Mouse (Mus musculus) WW6 (cell line): ENCODE data around the gene Tmem59.

Source experiments
- DNase-seq: peaks from one replicate; pipeline ENCODE4 v3.0.0-alpha.2; 2013; ENCODE audit warnings: low read depth, low spot score

Tmem59 gene

DNA sequence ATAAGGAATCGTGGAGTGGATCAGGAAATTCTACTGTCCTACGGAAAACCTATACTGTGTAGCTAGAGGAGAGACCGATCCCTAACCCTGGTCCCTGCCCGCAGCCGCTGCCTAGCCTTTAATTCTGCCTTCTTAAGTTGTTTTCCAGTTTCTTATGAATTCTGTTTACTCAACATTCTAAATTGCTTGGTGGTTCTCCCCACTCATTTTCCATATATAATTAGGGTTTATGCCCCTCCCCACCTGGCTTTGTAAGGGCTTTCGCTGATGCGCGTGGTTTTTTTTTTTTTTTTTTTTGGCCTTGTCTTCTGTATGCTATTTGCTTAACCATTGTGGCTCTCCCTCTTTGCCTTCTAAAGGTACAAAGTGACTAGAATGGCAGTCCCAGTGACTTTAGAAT lies 1.4 kb downstream of the Tmem59 start:
- DNase-seq = no peak

DNA sequence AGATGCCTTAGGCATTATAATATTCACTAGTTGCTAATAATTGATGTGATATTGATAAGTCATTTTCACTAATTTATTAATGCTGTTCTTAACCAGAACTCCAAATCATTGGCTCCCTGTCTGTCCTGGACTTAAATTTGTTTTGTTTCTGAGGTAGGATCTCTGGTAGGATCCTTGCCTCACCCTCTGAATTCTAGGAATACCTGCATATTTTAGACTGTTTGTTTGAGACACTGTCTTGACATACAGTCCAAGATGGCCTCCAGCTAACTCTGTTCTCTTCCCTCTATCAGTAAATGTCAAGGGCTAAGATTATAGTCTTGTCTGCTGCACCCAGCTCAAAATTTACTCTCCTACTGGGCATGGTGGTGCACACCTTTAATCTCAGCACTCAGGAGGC lies 2.5 kb downstream of the Tmem59 start:
- DNase-seq = no peak

DNA sequence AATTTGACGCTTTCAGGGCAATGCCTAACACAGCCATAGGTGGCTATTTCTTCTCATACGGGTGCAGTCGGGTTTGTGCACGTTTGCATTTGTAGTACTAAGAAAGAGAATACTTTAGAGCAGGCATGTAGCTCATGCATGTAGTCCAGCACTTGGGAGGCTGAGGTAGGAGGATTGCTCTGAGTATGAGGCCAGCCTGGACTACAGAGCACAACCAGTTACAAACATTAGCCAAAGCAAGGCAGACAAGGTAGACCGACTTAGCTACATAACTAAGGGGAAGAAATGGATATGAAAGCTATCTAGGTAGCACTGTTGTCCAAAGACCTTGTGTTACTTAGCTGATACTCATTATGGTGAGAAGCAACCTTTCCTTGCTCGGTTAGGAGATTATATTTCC lies 3.7 kb downstream of the Tmem59 start:
- DNase-seq = no peak

DNA sequence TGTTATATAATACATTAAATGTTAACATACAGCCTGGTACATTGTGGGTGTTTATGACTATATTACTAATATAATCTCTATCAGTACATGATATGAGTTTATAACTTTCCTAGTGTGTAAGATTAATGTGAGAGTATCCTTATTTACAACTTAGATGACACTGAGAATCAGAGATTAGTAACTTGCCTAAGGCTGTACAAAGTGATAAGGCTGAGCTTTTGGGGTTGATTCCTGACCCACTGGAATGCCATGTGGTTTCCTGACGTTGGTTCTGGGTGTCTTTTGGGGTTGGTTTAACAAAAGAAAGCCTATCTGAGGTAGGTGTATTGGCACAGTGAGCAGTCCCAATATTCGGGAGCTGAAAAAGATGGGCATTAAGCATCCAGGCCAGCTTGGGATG lies 4.6 kb downstream of the Tmem59 start:
- no peak for DNase-seq

DNA sequence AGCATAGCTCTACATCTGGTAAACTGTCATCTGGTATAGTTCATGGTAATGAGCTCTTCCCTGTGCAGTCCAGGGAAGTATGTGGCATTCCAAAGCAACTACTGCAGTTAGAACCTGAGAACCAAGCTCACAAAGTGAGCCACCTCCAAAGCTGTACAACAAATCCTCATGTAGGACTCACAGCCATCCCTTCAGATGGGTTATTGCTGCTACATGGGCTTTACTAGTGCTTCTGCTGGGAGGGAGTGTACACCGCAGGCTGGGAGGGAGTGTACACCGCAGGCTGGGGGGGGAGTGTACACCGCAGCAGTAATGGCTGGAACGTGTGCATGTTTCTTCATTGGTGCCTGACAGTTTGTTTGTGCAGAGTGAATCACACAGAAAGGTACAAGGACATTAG lies 5.0 kb downstream of the Tmem59 start:
- DNase-seq = no peak

DNA sequence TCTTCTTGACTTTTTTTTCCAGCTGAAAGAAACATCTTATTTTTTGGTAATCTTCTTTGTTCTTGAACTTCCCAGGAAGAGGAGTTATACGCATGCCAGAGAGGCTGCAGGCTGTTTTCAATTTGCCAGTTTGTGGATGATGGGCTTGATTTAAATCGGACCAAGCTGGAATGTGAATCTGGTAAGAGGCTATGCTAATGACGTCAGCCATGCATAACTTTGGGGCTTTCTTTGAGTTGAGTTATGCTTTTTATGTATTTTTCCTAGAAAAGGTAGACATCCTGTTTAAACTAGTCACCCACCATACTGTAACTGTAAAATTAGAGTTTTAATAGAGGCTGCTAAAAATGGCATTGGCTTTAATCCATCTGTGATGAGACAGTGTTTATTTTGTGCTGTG lies 7.5 kb downstream of the Tmem59 start:
- DNase-seq = no peak

DNA sequence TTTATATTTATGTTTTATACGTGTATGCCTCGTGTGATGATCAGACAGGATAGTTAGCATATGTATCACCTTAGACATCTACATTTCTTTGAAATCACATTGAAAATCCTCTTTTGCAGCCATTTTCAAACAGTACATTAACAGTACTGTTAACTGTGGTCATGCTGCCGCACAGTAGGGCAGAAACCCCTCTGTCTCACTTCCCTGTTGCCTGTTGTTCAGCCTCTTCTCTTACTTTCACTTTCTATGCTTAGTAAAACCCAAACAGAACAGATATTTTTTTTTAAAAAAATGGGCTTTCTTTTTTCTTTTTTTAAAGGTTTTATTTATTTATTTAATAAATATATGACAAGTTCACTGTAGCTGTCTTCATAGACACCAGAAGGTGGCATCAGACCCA lies 15.6 kb downstream of the Tmem59 start:
- no peak for DNase-seq

DNA sequence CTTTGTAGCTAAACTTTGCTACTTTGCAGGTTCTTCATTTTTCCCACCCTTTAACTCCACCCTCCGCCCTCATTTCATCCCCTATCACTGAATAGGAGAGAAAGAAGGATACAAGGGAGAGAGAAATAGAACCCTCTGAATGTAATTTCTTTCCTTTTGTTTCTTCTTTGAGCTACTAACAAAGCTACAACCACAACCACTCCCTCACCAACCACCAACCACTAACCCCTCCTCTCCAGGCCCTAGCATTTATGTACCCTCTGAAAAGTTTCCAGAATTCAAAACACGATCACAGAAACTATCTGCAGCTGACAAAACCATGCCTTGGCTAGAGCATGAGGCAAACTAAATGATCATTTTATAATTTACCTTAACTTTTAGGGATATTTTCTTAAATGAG lies 18.3 kb downstream of the Tmem59 start:
- no peak for DNase-seq

DNA sequence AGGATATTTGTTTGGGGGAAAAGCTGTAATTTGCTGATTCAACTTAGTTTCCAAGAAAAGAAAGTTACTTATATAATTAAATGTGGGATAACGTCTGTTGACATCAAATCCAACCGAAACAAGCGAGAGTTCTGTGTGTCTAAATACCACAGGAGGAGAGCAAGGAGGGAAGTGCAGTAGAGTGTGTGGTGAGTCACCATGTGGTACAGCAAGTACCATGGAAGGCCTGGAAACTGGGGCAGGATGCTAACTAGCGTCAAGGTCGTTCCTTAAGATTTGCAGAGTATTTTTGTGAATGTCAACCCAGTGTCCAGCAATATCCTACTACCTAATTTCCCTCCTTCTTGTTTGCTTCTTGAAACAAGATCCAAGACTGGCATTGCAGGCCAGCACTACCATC lies 19.9 kb downstream of the Tmem59 start:
- no peak for DNase-seq

DNA sequence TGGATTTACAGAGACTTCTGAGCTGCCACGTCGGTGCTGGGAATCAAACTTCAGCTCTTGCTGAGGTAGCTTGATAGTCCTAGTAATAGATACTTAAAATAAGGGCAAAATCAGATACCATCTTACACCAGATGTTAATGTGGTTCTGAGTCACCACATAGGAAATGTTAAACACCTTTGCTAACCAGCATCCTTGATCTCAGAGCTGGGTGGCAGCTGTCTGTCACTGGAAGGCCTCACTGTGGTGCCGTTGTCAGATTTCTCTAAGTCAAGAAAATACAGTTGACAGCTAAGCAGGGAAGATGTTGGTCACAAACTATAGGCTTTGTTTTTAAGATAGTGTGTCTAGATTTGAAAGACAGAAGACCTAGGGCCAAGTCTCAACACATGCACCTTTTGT lies 23.6 kb downstream of the Tmem59 start:
- DNase-seq = no peak

DNA sequence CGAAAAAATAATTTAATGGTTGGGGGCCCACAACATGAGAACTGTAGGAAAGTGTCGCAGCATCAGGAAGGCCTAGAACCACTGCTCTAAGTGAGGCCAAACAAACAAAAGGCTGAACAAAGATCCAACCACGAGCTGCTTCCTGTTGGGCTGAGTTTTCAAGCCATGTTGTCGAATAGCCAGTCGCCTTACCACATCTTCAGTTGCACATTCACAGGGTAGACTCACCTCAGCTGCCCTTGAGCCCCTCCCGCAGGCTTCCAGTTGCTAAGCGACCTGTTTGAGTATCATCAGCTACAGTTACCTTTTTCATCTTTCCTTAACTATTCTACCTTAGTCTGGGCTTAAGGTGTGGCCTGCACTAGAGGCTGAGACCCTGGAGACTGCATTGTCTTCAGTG lies 24.8 kb downstream of the Tmem59 start:
- DNase-seq = no peak

DNA sequence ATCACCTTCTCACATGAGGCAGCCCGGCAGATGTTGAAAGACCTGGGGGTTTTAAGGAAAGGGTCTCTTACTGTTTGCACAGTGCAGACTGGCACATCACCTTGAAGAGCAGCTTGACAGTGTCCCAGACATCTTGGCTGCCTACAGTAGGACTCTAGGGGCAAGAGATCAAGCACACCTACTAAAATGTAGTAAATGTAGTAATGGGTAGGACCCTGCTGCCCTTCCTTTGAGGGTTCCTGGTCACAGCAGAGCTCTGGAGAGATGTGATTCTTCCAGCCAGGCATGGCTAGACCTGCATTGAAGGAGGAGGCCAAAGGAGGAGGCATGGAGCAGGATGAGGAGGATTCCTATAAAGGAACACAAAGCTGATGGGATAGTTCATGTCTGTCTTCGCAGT lies 28.8 kb downstream of the Tmem59 start:
- no peak for DNase-seq

DNA sequence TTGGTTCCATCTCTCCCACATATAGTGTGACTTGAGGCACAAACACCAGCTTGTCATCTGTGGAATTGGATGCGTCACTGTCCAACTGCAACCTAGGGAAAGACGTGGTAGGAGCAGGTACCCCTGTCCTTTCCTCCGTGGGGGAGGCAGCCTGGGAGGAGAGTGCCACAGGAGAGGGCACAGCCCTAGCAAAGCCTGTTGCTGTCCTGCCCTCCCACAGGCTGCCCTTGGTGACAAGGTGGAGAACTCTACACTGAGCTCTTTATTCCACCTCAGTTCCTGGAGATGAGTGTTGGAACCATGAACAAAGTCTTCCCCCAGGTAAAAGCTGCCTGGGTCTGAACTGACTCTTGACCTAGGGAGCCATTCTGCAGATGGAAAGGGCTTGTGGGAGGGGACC lies 30.7 kb downstream of the Tmem59 start, which contains the start of gene Ldlrad1:
Gene Ldlrad1 (plus strand): TSS at position 301 of the 400 bp plus-strand sequence.
- DNase-seq = no peak

DNA sequence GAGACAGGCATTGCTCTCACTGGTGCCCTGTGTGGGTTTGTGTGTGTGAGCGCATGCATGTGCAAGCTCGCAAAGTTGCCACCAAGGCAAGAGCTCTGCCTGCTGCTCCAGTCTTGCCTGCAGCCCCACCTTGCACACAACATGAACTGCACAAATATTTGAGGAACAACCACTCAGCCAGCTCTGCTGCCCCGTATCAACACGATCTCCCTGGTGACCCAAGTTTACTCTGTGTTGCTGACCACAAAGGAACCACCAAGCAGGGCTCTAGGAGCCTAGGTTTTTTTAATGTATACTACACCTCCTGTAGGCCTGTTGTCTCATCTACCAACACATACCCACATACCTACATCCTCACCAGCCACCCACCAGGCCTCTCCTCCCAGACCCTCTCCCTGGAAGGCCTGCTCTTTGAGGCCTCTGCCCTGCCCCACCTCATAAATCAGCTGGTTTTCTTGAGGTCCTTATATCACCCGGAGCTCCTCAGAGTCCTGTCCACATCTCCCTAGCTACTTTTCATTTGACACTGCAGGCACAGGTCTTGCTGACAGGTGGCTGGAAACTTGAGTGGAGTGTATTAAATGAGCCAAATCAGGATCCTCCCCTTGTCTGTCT lies 32.4 kb downstream of the Tmem59 start:
- DNase-seq = no peak

DNA sequence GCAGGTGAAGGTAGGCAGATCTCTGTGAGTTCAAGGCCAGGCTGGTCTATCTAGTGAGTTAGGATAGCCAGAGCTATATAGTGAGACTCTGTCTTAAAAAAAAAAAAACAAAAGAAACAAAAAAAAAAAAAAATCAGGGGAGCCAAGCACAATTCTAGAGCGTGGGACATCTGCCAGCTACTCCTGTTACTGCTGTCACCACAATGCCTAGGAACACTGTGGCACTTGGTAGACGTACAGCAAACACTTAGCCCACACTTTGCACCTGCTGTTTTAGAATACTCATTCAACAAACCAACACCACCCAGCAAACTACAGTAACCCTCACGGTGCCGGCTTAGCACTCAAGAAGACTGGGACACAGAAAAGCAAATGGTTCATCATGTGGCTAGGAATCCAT lies 33.3 kb downstream of the Tmem59 start:
- DNase-seq = no peak

DNA sequence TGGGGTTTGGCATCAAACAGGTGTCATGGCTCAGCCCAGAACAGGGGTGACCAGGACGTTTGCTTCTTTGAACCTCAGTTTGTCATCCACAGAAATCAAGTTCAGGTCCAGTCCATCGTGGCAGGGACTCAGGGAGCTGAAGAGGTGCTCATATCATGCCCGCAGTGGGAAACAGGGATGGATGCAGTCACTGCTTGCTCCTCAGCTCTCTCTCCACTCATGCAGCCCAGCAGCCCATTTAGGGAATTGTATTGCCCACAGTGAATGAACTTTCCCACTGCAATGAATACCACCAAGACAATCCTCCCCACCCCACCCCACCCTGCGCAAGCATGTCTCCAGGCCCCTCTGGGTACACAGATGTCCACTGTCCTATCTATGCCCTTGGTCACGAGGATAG lies 33.7 kb downstream of the Tmem59 start:
- no peak for DNase-seq

DNA sequence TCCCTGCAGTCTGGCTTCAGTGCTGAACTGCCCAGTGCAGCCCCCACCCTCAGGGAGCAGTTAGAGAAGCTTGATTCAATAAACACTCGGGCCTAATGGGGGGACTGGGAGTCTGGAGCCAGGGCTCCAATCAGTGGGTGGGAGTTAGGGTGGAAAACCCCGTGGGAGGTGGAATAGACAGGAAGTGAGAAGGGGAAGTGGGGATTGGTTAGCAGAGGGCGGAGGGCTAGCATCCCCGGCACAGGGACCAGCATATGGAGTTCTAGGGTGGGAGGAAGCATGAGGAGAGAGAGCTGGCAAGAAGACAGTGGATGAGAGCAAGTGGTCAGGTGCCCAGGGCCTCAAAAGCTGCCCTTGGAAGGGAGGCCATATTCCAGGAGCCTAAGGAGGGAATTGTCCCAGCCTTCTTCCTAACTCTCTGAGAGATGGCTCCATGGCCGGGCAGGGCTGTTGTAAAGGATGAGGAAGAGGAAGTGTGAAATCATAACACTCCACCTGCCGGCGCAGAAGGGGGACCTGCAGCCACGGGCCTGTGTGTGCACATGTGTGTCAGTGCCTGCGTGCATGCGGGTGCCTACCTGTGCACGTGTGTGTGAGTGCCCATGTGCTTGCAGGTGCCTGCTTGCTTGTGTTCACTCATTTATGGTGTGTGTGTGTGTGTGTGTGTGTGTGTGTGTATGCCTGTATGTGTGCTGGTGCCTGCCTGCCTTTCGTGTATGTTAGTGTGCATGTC lies 35.2 kb downstream of the Tmem59 start:
- DNase-seq = no peak

DNA sequence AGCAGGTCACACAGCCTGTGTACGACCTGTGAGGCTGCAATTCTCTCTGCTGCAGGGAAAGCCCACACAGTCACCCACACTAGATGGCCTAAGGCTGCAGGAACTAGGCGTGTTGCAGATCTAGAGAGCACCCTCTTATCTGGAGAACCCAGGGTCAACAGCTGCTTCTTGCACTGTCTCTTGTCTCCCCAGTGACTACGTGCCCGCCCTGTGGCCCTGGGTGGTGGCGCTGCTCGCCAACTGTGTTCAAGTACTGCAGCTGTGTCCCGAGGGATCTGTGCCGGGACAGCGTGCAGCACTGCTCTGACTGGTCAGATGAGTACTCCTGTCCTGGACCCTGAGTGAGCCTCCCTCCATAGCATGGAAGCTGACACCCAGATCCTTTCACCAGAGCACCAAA lies 39.4 kb downstream of the Tmem59 start:
- no peak for DNase-seq

DNA sequence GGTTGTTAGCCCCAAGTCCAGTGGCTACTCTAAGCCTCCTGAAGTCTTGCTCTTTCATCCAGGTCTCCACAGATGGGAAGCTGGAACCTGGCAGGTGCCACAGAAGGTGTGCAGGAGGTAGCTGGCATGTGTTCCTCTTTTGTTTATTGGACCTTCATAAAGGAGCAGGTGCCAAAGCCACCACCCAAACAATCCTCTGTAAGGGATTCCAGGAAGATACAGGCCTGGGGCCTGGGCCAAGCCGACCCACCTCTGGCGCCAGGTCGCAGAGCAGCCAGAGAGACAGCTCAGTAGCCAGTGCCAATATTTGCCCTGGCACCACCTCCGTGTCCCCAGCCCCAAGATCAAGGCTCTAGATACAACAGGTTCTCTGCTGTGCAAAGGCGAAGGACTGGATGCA lies 43.3 kb downstream of the Tmem59 start:
- DNase-seq = no peak

DNA sequence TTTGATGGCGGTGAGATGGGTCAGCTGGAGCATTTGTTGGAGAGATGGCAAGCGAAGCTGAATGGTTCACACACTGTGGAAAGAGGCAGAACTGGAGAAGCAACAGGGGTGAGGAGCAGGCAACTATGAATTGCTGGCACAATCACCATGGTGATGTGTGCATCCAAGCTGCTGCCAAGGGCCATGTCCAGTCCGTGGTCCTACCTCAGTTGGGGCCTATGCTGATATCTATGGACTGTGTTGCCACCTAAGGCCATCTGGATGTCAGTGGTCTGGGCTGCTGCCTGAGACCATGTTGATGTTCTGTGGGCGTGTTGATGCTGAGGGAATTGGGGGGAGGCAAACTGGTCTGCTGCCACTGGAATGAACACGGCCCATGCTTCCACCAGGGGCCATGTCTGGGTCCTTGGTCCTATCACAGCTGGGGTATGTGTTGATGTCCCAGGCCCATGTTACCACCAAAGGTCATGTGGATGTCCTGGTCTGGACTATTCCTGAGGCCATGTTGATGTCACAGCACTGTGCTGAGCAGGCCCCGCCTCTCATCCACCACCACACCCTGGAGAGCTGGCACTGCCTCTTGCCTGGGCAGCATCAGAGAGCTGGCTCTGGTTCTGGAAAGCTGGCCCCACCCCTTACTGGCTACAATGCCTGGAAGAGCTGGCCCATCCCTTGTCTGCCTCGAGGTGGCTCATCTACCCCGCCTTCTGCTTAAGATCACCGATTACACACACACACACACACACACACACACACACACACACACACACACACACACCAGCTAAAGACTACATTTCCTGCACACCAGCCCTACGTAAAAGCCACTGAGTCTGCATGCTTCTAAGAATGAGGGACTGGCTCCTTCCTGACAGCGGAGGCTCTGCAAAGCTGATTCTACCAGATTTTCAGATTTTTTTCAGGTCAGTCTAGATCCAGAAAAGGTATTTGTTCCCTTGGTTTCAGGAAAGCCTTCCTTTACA lies 45.3 kb downstream of the Tmem59 start:
- DNase-seq = no peak

DNA sequence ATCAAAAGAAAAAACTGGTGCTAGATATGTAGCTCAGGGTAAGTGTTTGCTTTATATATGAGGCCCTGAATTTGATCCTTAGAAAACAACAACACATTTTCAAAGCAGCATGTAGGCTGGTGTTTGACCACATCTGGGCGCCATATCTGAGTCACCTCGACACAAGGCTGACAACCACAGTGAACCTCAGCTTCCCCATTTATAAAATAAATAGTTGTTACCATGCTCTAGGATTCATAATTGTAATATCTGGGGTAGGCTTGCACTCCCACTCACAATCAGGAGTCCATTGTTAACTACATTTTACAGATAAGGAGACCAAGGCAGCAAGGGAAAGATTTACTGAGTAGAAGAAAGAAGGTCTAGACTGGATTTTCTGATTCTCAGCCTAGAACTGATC lies 48.1 kb downstream of the Tmem59 start:
- DNase-seq = no peak

DNA sequence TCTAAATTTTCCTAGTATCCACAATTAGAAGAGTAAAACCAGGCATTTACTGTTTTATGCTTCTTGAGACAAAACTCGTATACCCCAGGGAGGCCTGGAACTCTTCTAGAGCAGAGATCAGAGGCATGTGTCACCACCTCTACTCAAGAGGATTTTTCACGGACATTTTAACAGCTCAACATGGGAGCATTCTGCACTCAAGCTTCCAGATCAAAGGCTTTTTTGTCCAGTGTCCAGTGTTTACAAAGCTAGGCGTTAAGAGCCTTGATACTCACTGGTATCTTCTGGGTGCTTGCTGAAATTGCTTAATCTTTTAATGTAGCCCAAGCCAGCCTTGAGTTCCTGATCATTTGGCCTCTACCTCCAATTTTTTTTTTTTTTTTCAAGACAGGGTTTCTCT lies 54.0 kb downstream of the Tmem59 start:
- no peak for DNase-seq

DNA sequence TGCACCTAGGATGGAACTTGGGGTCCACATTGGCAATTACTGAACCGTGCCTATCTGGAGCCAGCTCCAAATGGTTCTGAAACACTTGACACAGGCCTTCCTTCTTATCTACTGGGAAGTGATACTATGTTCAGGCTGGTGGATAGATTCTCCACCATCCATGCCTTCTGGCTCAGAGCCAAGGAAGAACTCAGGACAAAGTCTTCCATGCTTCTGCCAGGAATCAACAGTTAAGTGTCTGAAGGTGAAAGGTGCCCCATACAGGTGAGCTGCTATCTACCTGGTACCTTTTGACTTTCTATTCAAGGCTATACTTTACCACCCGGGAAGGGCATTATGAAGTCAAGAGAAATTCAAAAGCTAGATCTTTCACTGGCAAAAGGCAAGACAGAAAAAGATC lies 60.1 kb downstream of the Tmem59 start:
- DNase-seq = no peak
